Mouse (Mus musculus): ENCODE measurements at regions not wholly inside any gene's neighbourhood (a gene's known extent, or its start where the extent isn't known, plus 50 kb on each side); places are given as distances from the start of the nearest gene placed in this dataset.

DNA sequence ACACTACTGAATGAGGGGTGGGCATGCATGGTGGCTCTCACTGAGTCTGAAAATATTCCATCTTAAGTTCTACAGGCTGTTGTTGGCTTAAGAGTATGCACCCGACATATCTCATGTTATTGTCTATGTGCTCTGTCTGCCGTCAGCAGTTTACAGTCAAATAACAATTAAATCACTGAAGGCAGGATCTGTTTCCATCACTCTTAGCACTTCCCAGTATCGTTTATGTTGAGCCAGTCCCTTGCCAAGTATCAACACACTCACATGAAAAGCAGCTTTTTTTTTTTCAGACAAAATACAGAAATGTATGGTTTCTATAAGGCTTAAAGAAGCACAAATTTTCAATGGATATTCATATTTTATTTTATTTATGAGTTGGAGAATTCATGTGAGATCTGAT lies 485.9 kb upstream of the Gm9747 start:
- no peak for DNase-seq

GRCm38 (mm10) chr1:81754067-81754466 lies 478.8 kb upstream of the Gm9747 start:
- DNase-seq = no peak

GRCm38 (mm10) chr1:81755281-81755680 lies 477.6 kb upstream of the Gm9747 start:
- DNase-seq = no peak

DNA sequence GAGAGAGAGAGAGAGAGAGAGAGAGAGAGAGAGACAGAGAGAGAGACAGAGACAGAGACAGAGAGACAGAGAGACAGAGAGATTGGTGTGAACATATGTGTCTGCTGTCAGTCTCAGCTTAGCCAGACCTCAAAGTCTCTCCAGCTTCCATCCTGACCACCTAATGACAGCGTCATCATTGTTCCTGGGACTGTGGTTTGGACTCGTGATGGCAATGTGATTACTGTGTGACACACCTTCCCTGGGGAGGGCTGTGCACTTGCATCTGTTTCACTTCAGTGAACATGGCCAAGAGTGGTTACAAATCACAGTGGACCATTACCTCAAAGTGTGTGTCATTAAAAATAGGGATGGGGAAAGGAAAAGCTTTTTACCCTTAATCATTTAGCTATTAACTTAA lies 477.2 kb upstream of the Gm9747 start:
- no peak for DNase-seq

GRCm38 (mm10) chr1:81759919-81760318 lies 473.0 kb upstream of the Gm9747 start:
- no peak for DNase-seq

GRCm38 (mm10) chr1:81771704-81772103 lies 461.2 kb upstream of the Gm9747 start:
- DNase-seq = no peak

- no peak for DNase-seq
Observed at GRCm38 (mm10) chr1:81780583-81780982, 452.3 kb upstream of the Gm9747 start.

- DNase-seq = no peak
Observed at GRCm38 (mm10) chr1:81784305-81784704, 448.6 kb upstream of the Gm9747 start.

- no peak for DNase-seq
Observed at GRCm38 (mm10) chr1:81794771-81795170, 438.1 kb upstream of the Gm9747 start.

DNA sequence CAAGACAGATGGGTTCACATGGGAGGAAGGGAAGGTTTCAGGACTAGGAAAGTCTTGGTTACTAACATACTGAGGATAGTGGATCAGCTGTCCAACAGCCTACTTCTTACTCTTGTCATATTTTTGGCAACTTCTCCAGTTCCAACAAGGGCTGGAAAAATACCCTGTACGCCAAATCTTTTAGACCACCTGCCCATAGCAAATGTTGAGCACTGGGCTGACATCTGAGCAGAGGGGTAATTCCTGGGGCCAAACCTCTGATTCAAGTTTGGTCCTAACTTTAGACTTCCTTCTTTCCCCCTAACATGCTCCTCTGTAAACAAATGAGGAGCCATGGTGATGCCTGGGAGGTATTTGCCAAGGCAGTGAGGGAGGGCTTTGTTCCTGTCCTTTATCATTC lies 437.5 kb upstream of the Gm9747 start:
- no peak for DNase-seq

DNA sequence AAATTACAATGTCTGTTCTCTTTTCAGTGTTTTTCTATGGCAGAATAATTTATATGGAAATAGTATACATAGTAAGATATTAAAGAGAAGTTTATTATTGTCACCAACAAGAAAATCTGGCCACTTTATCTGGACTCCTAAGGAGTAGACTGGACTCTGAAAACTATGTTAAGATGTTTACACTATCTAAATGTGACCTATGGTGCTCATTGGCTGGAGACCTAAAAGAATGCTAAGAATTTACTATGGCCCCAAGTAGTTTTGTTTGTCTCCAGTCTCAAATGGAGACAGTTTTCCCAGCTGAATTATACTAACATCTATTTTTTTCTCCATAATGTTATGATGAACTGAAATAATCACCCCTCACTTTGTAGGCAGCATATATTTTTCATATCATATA lies 421.3 kb upstream of the Gm9747 start:
- DNase-seq = no peak

DNA sequence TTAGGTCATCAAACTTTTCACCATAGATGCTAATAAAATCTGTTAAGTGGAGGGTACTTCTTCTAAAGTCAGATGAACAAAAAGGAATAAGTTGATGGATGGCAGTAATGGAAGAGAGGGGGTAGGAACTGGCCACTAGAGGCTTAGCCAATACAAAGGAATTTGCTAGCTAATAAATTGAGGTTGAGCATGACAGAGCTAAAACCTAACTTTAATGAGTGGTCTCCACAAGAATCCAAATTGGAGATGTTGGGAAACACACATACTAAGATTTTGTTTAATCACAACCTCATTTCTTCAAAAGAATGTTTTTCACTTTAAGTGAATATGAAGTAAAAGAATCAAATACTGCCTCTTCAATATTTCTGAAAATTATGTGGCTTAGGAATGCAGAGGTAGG lies 414.0 kb upstream of the Gm9747 start:
- no peak for DNase-seq

DNA sequence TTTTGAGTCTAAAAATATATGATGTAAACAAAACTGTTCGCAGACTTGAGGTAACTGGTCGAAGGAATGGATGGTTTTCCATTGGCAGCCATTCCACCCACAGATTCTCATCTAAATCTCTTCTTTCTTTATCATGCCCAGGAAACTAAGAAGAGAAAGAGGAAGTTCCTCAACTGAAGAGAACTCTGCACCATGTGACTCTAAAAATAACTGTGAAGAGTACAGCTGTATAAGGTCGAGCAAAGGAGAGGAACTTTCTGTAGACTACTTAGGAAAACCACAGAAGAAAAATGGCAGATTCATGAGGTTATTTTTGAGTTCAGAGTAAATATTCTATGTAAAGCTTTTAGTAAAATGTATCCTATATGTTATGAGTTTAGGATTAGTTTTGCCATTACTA lies 390.9 kb upstream of the Gm9747 start:
- DNase-seq = no peak

- no peak for DNase-seq
Observed at GRCm38 (mm10) chr1:81850462-81851144, 382.3 kb upstream of the Gm9747 start.

- no peak for DNase-seq
Observed at GRCm38 (mm10) chr1:81859464-81859863, 373.4 kb upstream of the Gm9747 start.

GRCm38 (mm10) chr1:81864571-81864970 lies 368.3 kb upstream of the Gm9747 start:
- DNase-seq = no peak

DNA sequence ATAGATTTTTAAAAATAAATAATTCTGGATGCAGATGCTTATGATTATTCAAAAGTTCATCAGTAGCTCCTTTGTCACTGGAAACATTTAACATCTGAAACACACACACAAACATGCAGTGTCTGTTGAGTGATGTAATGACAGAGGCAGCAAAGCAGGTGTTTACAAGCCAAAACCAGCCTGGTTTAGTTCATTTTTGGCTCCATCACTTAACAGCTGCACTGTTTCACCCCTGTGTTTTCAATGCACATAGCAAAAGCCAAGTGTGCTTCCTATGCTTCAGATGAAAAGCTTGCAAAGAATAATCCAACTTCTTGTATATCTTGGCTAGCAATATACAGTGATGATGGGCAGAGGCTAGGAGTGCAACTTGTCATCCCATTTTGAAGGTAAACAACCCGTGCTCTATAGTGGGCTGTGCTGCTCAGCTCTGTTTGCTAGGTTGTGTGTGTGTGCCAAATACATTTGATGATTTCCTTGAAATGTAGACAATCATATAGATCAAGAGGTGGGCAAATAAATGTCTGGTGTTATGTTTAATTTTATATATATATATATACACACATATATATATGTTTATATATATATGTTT lies 345.9 kb upstream of the Gm9747 start:
- no peak for DNase-seq

DNA sequence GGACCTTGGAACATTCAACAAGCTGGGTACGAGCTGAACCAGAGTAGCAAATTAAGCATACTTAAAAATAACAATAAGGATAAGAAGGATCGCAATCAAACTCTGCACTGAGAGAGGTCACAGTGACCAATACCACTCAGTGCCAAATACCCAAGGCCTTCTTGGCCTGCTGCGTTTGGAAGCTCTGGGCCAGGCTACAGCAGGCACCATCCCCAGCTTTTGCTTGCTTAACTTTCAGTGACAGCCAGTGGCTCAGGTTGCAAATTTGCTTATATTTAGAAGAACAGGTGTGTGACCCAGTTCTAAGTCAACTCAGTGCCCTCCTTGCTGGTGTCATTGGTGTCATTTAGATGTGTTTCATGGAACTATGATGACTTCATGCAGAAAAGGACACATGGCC lies 335.7 kb upstream of the Gm9747 start:
- DNase-seq = no peak

DNA sequence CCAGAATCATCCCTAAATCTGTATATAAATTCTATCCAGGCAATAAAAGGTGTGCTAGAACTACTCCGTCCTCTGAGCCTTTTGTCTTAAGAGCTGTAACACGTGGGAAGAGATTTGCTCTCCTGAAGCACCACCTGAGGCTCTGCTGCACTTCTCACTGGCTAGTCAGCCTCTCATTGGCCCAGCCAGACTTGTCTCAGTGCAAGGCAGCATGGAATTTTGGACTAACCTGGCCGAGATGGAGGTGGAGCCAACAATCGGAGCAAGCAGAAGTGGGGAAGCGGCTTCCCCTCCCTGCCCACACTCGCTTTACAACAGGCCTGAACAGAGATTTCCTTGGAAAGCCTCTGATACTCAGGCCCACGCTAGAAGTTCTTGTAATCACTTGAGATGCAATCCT lies 332.1 kb upstream of the Gm9747 start:
- DNase-seq = no peak

- no peak for DNase-seq
Observed at GRCm38 (mm10) chr1:81904056-81904455, 328.9 kb upstream of the Gm9747 start.

- no peak for DNase-seq
Observed at GRCm38 (mm10) chr1:81912607-81913006, 320.3 kb upstream of the Gm9747 start.

- DNase-seq = no peak
Observed at GRCm38 (mm10) chr1:81913561-81913964, 319.3 kb upstream of the Gm9747 start.

- DNase-seq = no peak
Observed at GRCm38 (mm10) chr1:81916840-81917239, 316.1 kb upstream of the Gm9747 start.

DNA sequence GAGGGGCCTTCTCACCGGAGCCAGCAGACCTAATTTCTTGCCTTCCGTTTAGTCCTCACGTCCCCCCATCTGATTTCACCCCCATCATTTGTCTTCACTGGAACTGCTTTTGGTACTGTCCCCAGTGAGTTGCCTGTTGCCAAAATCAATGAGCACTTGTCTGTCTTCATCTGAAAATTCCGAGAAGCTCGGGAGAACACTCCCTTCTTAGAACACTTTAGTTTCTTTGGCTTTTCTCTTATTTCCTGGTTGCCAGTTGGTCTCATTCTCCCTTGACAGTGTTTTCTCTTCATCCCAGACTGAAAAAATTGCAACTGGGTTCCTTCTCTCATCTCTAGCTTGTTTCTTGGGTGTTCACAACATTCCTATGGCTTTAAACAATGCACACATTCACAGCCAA lies 305.2 kb upstream of the Gm9747 start:
- no peak for DNase-seq

DNA sequence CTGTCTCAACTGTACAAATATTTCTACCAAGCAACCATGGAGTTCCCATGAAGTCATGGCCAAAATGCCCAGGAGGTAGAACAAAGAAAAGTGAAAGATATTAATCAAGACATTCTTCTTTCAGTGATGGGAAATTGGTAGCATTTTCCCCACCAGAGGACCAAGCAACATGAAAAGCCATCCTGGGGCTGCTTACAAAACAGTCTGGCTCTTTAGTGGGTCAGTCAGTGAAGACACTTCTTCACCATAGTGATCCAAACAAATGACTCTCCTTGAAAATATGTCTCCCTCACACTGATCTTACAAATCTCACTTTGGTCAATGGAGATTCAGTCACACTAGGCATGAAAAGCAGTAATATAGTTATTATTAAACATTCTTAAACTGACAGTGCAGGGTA lies 299.8 kb upstream of the Gm9747 start:
- DNase-seq = no peak

Measured in lung, postnatal 14 days (tissue).